Mouse (Mus musculus) left cerebral cortex, postnatal 14 days (tissue): Measurements from ENCODE around the gene Slc12a8. TPM values are rescaled to one million over a fixed set of nuclear protein-coding genes. Genes with fewer than 3 reads are reported as not detected.
"Not testable (repeated sequence)": the region's sequence is repeated elsewhere in the genome, so short reads cannot be mapped to it uniquely, and the experiment has no call there.

Source experiments
- DNase-seq, 2 experiments: peaks; one replicate each; pipeline ENCODE4 v3.0.0; 2021 to 2022; ENCODE audit warnings: low spot score in 2 of 2, mixed read lengths in 1 of 2
- intact Hi-C: fragments of 180-260 bp; cut with DNase I; formaldehyde crosslinking; loops from one replicate; pipeline ENCODE4 v1.15.1; 2025
- long read RNA-seq, 2 experiments: library from polyadenylated mRNA; stranded (forward); transcript quantifications; one replicate each; pipeline ENCODE4 v2.0.0; 2021
- total RNA-seq, 2 experiments: library from RNA; stranded (reverse); gene quantifications; 2 replicates each; pipeline ENCODE4 v1.2.3; 2021

Gene Slc12a8
- total RNA-seq: 1 to 10 TPM in 1 of 2 experiments, under 1 TPM in 1; 0.82 to 1.0 TPM
- long read RNA-seq, experiment 1, partial matches to known transcripts: 0 of 1 reads
- long read RNA-seq, experiment 1, other reads (novel, unspliced or antisense): 0 of 1 reads
- long read RNA-seq, experiment 2, partial matches to known transcripts: 0 of 2 reads
- long read RNA-seq, experiment 2, other reads (novel, unspliced or antisense): 2 of 2 reads

- intact Hi-C loops: no loop called here
- peak; percentile 67 to 86 for DNase-seq
Measured at GRCm38 (mm10) chr16:33516807-33517565, at the start of gene Slc12a8. Slc12a8 (plus strand) TSS chr16:33517328.

DNA sequence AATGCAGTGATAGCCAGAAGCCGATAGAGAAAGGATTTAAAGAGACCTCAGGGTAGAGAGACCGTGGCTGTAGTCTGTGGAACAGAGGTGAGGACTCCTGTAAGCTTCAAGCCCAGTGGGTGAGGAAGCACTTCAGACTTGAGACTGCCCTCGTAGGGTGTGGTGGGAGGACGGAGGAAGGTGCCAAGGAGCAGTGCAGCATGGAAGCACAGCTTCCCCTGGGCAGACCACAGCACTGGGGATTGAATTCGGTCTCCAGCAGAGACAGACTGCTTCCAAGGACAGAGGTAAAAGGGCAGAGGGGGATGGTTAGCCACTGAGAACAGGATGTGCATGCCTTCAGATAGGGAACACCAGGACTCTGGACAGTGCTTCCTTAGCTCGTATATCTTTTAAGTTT, 49.7 kb upstream of the Slc12a8 start:
- intact Hi-C loops: no loop called here

GRCm38 (mm10) chr16:33469973-33470372, 47.2 kb upstream of the Slc12a8 start:
- no peak for DNase-seq
- intact Hi-C loops: no loop called here

More for the DNA sequence above, 49.7 kb upstream of the Slc12a8 start:
- DNase-seq: no peak

DNA sequence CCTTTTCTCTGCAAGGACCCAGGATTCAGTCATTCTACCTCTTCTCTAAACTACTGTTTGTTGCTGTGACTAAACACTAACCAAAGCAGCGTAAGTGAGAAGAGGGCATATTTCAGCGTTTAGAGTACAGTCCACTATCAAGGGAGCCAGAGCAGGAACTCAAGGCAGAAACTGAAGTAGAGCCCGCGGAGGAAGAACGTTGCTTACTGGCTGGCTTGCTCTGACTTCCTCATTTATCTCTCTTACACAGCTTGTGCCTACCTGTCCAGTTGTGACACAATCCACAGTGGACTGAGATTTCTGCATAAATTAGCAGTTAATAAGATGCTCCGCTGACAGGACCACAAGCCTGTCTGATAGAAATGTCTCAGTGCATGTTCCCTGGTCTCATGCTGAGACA, 42.7 kb upstream of the Slc12a8 start:
- intact Hi-C loops: no loop called here
- DNase-seq: no peak

GRCm38 (mm10) chr16:33479926-33480325, 37.2 kb upstream of the Slc12a8 start:
- intact Hi-C loops: no loop called here
- no peak for DNase-seq

- no peak for DNase-seq
- intact Hi-C loops: no loop called here
Measured at GRCm38 (mm10) chr16:33481148-33481547, 36.0 kb upstream of the Slc12a8 start.

DNA sequence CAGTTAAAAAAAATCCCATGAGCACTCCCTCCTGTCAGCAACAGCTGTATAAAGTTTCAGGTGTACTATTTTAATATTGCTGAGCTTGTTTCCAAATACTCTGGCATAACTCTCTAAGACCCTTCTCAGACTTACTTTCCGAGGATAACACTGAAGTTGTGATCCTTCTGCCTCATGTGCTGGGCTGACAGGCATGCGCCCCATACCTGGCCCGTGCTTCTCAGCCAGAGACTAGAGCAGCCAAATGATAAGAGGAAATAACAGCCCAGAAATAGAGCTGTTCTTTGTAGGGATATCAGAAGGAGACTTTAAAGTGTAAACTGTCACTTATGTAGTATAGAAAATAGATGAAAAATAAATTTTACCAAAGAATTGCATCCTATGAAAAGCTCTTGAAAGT, 34.8 kb upstream of the Slc12a8 start:
- intact Hi-C loops: no loop called here

DNA sequence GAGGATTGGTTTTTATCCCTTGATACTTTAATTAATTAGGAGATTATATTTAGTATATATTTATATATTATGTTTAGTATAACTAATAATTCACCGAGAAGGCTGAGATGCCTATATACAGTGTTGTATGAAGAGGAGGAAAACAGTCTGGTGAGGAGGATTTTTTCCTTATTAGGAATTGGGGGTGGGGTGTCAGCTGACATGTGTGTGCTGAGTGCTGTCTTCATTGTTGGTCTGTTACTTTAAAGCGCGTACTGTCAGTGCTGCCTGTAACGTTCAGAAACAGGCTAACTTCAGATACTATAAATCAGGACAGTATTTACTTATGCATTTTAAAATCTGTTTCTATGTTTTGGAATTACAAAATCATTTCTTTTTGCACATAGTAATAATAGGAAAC, 29.4 kb upstream of the Slc12a8 start:
- intact Hi-C loops: no loop called here
- DNase-seq: no peak

More for the DNA sequence above, 34.8 kb upstream of the Slc12a8 start:
- no peak for DNase-seq

DNA sequence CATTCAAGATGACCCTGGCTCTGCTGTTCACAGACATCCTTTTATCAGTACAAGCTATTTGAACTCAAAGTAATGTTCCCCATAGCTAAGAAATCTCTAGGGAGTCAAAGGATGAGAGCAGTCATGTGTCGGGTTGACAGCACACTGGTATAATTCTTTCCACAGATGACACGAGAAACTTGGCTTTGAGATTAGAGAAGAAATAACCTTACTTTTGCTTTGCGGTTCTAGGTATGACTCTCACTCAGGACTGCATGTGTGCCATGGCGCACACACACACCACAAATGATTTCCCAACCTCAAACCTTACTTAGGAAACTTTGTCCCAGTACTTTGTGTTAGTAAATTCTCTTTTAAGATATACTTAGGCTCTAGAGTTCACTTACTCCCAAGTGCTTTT, 22.8 kb upstream of the Slc12a8 start:
- intact Hi-C loops: no loop called here

DNA sequence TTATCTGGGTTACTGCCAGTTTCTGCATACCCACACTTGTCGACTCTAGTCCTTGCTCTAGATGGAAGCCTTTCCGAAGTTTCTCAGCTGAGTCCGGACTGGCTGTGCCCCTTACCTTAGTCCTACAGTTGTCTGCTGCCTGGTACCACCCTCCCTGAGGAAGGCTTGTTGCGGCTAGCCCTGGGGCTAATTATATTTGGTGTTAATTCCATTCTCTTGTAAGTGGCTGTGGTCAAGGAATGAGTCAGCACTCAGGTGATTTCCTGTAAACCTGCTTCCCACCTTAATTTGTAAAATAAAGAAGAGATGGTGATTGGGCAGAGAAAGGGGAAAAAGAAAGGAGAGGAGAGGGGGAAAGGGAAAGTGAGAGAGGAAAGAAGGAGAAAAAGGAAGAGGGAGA, 9.0 kb upstream of the Slc12a8 start:
- intact Hi-C loops: no loop called here
- no peak for DNase-seq

More for the DNA sequence above, 22.8 kb upstream of the Slc12a8 start:
- DNase-seq: no peak

GRCm38 (mm10) chr16:33509231-33509630, 7.9 kb upstream of the Slc12a8 start:
- DNase-seq, intact Hi-C loops: not testable (repeated sequence)

DNA sequence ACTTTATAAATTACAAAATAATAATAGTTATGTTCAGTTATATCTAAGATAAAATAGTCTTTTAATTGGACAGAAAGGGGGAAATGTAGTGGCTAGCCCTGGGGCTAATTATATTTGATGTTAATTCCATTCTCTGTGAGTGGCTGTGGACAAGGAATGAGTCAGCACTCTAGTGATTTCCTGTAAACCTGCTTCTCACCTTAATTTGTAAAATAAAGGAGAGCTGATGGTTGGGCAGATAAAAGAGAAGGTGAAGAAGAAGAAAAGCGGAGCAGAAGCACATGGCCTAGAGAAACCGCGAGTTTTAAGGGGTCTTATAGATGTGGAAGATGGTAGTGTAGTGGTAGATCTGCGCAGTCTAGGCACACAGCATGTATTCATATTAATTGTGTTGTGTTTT, 6.3 kb upstream of the Slc12a8 start:
- intact Hi-C loops, DNase-seq: not testable (repeated sequence)

- no peak for DNase-seq
- intact Hi-C loops: no loop called here
Measured at GRCm38 (mm10) chr16:33512555-33512954, 4.6 kb upstream of the Slc12a8 start.

DNA sequence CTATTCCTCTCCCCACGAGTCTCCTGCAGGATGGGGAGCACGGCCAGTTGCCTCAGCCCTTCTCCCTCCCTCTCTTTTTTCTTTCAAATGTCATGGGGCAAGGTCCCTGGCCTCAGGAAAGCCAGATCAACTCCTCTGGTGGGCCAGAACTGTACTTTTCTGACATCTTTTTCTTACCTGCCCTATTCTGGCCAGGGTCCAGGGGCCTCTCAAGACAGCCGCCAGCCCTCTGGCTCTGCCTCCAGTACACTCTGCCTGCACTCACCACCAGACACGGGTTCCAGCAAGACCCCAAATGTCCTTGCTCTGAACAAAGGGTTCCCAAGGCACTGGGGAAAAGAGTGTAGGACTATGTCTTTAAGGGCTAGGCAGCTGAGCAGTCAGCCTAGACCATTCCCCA, 499 bp downstream of the Slc12a8 start:
- intact Hi-C loops: no loop called here
- DNase-seq: no peak

DNA sequence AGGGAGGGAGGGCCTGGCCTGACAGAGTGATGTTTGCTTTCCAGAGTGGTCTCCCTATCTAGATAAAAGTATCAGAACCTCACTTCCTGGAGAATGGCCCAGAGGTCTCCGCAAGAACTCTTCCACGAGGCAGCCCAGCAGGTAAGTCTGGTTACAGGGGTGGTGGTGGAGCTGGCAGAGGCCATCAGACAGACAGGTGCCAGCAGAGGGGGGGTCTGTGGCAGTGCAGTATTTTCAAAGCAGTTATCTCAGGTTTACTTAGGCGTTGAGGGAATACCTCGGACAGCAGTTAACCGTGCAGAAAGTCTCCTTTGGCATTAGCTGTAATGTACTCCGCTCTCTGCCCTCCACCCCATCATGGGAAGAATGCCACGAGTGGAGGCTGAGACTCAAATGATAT, 1.1 kb downstream of the Slc12a8 start:
- intact Hi-C loops: no loop called here
- no peak for DNase-seq

DNA sequence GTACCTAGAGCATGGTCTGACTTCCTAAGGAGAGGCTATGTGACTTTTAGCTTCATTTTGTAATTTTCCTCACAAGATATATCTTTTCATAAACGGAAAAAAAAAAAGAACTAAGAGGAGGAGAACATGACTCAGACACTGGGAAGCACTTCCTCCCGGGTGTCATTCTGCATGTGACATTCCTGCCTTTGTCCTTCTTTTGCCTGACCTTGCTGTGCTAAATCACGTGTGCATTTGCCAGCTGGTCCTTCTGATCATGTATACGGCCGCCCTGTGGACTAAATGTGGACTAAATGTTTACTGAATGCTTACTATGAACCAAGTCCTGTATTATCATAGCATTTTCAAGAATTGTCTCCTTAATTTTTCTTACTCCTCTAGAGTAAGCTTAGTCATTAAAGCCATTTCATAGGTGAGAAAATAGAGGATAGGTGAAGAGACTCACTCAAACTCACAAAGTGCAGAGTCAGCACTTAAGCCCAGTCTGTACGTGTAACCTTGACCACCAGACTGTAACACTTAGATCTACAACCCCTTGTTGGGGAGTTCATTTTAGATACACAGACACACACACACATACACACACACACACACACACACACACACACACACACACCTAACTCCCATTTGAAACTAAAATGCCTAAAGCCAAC, 2.9 kb downstream of the Slc12a8 start:
- DNase-seq: no peak
- intact Hi-C loops: no loop called here

DNA sequence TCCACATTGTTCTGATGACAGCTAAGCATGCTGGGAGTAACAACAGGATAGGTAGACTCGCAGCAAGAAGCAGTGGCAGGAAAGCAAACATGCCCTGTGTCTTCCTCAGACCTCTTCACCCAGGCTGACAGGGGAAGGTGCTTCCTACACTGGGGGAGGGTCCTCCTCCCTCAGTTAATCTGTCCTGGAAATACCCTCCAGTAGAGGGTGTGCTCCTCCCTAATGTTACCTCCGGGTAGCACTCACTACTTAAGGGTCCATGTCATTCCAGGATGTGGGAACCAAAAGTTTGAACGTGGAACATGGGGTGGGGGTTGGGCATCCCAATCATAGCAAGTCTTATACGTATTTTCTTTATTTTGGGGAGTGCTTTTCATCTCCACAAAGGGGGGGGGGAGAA, 5.4 kb downstream of the Slc12a8 start:
- DNase-seq: no peak
- intact Hi-C loops: no loop called here

DNA sequence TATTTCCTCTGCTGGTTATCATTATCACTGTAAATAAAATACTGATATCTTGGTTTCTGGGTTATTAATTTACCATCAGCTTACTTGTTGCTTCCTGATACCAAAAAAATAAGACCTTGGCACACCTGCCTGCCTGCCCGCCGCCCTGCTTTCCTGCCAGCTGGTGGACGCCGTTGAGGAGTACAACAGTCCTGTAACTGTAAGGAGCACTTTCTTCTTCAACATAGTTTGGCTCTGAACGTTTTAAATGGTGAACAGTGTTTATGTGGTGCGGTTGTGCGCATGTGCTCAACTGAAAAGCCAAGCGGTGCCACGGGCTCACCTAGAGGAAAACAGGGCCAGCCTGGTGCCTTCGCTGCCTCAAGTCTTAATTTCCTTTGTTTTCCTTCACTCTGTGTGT, 6.4 kb downstream of the Slc12a8 start:
- no peak for DNase-seq
- intact Hi-C loops: no loop called here

DNA sequence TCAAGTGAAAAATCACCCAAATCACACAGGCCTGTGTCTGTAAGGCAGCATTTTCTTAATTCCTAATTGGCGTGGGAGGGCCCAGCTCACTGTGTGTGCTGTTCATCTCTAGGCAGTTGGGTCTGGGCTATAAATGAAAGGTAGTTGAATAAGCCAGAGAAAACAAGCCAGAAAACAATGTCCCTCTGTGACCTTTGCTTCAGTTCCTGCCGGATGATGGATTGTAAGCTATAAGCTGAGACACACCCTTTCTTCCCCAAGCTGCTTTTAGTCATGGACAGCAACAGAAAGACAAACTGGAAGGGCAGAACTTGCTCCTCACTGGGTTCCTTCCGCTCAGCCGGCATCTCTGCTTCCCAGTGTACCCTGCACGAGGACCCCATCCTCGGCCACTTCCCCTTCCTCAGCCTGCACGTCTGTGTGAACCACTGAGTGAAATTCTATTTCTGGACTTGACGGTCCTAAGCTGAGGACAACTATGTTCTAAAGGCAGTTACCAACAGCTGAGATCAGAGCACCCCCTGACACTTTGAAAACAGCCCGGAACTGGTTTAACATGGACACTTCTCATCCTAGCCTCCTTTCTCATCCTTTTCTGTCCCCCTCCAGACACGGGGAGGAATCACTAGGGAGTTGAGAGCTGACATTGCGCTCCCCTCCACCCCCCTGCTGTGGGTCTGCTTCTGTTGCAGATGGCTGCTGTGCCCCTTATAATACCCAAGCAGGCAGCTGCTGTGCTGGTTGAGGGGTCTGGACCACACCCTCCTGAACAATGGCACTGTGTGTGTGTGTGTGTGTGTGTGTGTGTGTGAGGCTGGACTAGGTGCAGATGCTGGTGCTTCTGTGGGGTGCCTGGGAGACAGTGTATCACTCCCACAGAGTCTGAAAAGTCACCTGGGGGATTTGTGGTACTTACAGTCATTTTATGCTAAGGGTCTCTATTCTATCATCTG, 12.7 kb downstream of the Slc12a8 start:
- DNase-seq: peak in 1 of 2 experiments; percentile 27
- intact Hi-C loops: no loop called here

DNA sequence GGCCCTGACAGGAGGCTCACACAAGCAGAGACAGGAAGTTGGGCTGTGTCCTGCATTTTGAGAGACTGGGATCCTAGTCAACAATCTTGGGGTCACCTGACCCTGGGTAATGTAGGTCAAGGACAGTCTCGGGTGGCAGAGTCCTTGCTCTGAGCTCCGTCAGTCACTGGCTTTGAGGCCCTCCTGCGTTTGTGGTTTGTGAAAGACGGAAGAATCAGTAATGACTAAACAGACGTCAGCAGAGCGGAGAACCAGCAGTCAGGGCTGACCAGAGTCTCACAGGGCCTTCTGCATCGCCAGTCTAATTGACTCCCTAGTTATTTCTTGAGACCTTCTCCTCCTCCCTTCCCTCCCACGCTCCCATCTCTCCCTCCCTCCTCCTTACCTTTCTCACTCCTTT, 14.1 kb downstream of the Slc12a8 start:
- intact Hi-C loops: no loop called here
- DNase-seq: no peak
